Comparison of ENCODE assay signal across 11 mouse cellular contexts in genomic region chr2:59562696-59563095, GRCm38 (mm10). TPM values are rescaled to one million over a fixed set of nuclear protein-coding genes. Genes with fewer than 3 reads are reported as not detected.
DNase-seq lines count a peak whose midpoint lies in the region; ATAC-seq lines count a peak whose summit lies in the region.
"Had no signal": no experiment of that assay in that cellular context is flagged by ENCODE, and none has a peak within 500 bp of the region (broad histone marks: within the 10 kb centered on the region; RNA-seq: fewer than 3 reads in every experiment).

No protein-coding gene starts in this region.

- H3K4me3 ChIP-seq in hindbrain, embryonic 11.5 days (ENCODE audit: low read depth, low read length): no peak overlapping the region
- H3K4me3 ChIP-seq in limb, embryonic 10.5 days: 0 out of 2 replicates have a peak overlapping the region, but pooled peaks have one; percentile 9
- H3K4me3 ChIP-seq: erythroblast, embryonic 14.5 days; heart, embryonic 13.5 days had no signal

- peak; percentile 63; the same call in 1 of the 2 replicates for ATAC-seq in hindbrain, embryonic 11.5 days (ENCODE audit: low FRiP score)
- no peak for ATAC-seq in cerebellum, adult (ENCODE audit: insufficient number of reproducible peaks, low FRiP score, low TSS enrichment)

- no peaks in the 10 kb centered on the region for H3K4me1 ChIP-seq in hindbrain, embryonic 11.5 days (replicated peaks; ENCODE audit: control insufficient read depth, insufficient read depth, low read length)
- peaks cover 45% of the 10 kb centered on the region for H3K4me1 ChIP-seq in limb, embryonic 10.5 days

- H3K9ac ChIP-seq in hindbrain, embryonic 11.5 days (ENCODE audit: low read depth, low read length): no peak overlapping the region
- H3K9ac ChIP-seq: heart, embryonic 13.5 days had no signal

- DNase-seq in 3T3-L1 (ENCODE audit: low read depth, low spot score) (peak; percentile 68), adipocyte (ENCODE audit: low spot score) (peak; percentile 26)
- DNase-seq in hindbrain, embryonic 11.5 days (ENCODE audit: low spot score): peak; percentile 35
- peak; percentile 85 for DNase-seq in limb, embryonic 10.5 days (ENCODE audit: low spot score)
- DNase-seq in right cerebral cortex, postnatal 10 days (ENCODE audit: low spot score in 2 of 2): no peak
- DNase-seq in layer of hippocampus, postnatal 25 days (ENCODE audit: extremely low spot score in 1 of 2, low spot score in 1 of 2): no peak
- DNase-seq: layer of hippocampus, postnatal 36 days; thymus, adult 18-20 months had no signal

- H3K27ac ChIP-seq in hindbrain, embryonic 11.5 days (ENCODE audit: low read depth, low read length): no peak overlapping the region
- H3K27ac ChIP-seq in limb, embryonic 10.5 days: peak overlapping the region; percentile 82
- H3K27ac ChIP-seq: heart, embryonic 13.5 days had no signal

- no peaks in the 10 kb centered on the region for H3K9me3 ChIP-seq in hindbrain, embryonic 11.5 days (ENCODE audit: control insufficient read depth, low read length)
- H3K9me3 ChIP-seq in limb, embryonic 10.5 days (replicated peaks): 0 out of 2 replicates have a peak, but pooled peaks cover 2% of the 10 kb centered on the region

- no peaks in the 10 kb centered on the region for H3K36me3 ChIP-seq in hindbrain, embryonic 11.5 days (ENCODE audit: control insufficient read depth, insufficient read depth, low read length)
- no peaks in the 10 kb centered on the region for H3K36me3 ChIP-seq in limb, embryonic 10.5 days
- H3K36me3 ChIP-seq: heart, embryonic 13.5 days had no signal

- H3K4me2 ChIP-seq in hindbrain, embryonic 11.5 days (replicated peaks; ENCODE audit: low read depth, low read length): no peak overlapping the region
- H3K4me2 ChIP-seq: heart, embryonic 13.5 days had no signal

- WGBS in hindbrain, embryonic 11.5 days: 32% methylated on average over 5 of the region's 5 CpGs
- 4% methylated on average over 5 of the region's 5 CpGs for WGBS in limb, embryonic 10.5 days

- no peaks in the 10 kb centered on the region for H3K27me3 ChIP-seq in hindbrain, embryonic 11.5 days (ENCODE audit: control insufficient read depth, insufficient read depth, low read length)
- H3K27me3 ChIP-seq in limb, embryonic 10.5 days (ENCODE audit: low read depth, poor library complexity, severe bottlenecking): no peaks in the 10 kb centered on the region
- H3K27me3 ChIP-seq: heart, embryonic 13.5 days had no signal

RNA-seq across cellular contexts. Expression of gene Tanc1, which starts 49.1 kb away (rescaled TPM):
- polyA plus RNA-seq in hindbrain, embryonic 11.5 days (2014; fragmentation: Nextera tagmentation; extraction: Ambion mirVana): 11.2 and 12.2 TPM in 2 replicates
- polyA plus RNA-seq in limb, embryonic 10.5 days (2016; fragmentation: Nextera tagmentation; extraction: Ambion mirVana): 65.4 and 85.4 TPM in 2 replicates
- 100 to 1,000 TPM in 1 of 2 experiments, 10 to 100 TPM in 1; 93.6 to 107 TPM for total RNA-seq in layer of hippocampus, postnatal 25 days (2021)

Comparison
In these comparisons a context has a peak if more than half of its experiments do, and no peak if none do; other contexts are left out.
1. DNase-seq: peak in 3T3-L1 (single experiment), adipocyte (single experiment), hindbrain, embryonic 11.5 days (single experiment) and limb, embryonic 10.5 days (single experiment); none in right cerebral cortex, postnatal 10 days (0 of 2) and layer of hippocampus, postnatal 25 days (0 of 2).